Mouse (Mus musculus): Measurements from ENCODE around the gene Cyp1a1.

DNA sequence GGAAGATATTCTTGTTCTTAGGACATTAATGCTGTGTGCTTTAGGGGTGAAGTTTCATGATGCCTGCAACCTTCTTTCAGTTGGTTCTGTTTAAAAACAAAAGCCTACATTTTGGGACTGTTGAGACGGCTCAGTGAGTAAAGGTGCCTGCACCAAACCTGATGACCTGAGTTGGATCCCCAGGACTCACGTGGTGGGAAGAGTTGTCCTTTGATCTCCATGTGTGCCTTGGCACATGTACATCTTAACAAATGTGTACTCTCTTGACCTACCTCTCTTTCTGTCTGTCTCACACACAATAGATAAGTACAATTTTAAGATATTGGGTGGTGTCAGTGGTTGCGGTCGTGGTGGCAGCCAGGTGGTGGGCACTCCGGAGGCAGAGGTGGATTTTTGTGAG lies 1.7 kb upstream of the Cyp1a1 start:
- TF ChIP-seq GATA1 (IDR thresholded peaks at IDR 0.05; ENCODE audit: borderline replicate concordance, low read length) (no peak), FLI1 (IDR thresholded peaks at IDR 0.05; ENCODE audit: low read length) (no peak)

Data from megakaryocyte, embryonic 14.5 days (primary cell).